Mouse (Mus musculus) MEL (cell line): Measurements from ENCODE around the gene Rbfox3. TPM values are rescaled to one million over a fixed set of nuclear protein-coding genes. Genes with fewer than 3 reads are reported as not detected.

Source experiments
- DNase-seq: peaks from one replicate; pipeline ENCODE4 v3.0.0; 2011; ENCODE audit warnings: low read depth, low spot score
- H3K27ac ChIP-seq: 2 replicates; pipeline ENCODE4 v1.5.1; 2012; ENCODE audit warnings: low read depth, mild to moderate bottlenecking, control low read depth, low read length, moderate library complexity; ENCODE audit not compliant: control insufficient read depth
- H3K27me3 ChIP-seq, 2 experiments: fragments of 150-350 bp in 1 of 2; sonication (generic) in 1 of 2; 2 replicates each; pipeline ENCODE4 v1.6.1; 2012; ENCODE audit warnings: low read length in 2 of 2, mild to moderate bottlenecking in 2 of 2, improper control_type of control experiment in 1 of 2, moderate library complexity in 1 of 2; ENCODE audit not compliant: insufficient read depth in 2 of 2, control insufficient read depth in 1 of 2
- H3K36me3 ChIP-seq, 2 experiments: 2 replicates each; pipeline ENCODE4 v1.6.1; 2012 to 2014; ENCODE audit warnings: low read length in 2 of 2, improper control_type of control experiment in 1 of 2, inconsistent platforms in 1 of 2, mild to moderate bottlenecking in 1 of 2; ENCODE audit not compliant: insufficient read depth in 2 of 2, control insufficient read depth in 1 of 2
- H3K4me1 ChIP-seq, 2 experiments: fragments of 150-350 bp in 1 of 2; sonication (generic) in 1 of 2; 2 replicates each; pipeline ENCODE4 v1.6.1; 2012; ENCODE audit warnings: low read length in 2 of 2, improper control_type of control experiment in 1 of 2, mild to moderate bottlenecking in 1 of 2; ENCODE audit not compliant: insufficient read depth in 2 of 2, control insufficient read depth in 1 of 2
- H3K4me3 ChIP-seq, 2 experiments: fragments of 150-350 bp in 1 of 2; sonication (generic) in 1 of 2; 2 replicates each; pipeline ENCODE4 v1.5.1; 2012; ENCODE audit warnings: low read depth in 2 of 2, low read length in 2 of 2, mild to moderate bottlenecking in 2 of 2, moderate library complexity in 2 of 2, control low read depth in 1 of 2, improper control_type of control experiment in 1 of 2; ENCODE audit not compliant: control insufficient read depth in 1 of 2, insufficient read depth in 1 of 2
- H3K79me2 ChIP-seq: 2 replicates; pipeline ENCODE4 v1.6.1; 2012; ENCODE audit warnings: mild to moderate bottlenecking, low read length, moderate library complexity; ENCODE audit not compliant: control insufficient read depth, poor library complexity, insufficient read depth
- H3K9ac ChIP-seq: 2 replicates; pipeline ENCODE4 v1.6.1; 2012; ENCODE audit warnings: low read depth, mild to moderate bottlenecking, control low read depth, low read length, moderate library complexity; ENCODE audit not compliant: control insufficient read depth, poor library complexity, severe bottlenecking
- H3K9me3 ChIP-seq: fragments of 150-350 bp; sonication (generic); replicated peaks from 2 replicates; pipeline ENCODE4 v1.6.1; 2012; ENCODE audit warnings: mild to moderate bottlenecking, low read length, improper control_type of control experiment, moderate library complexity; ENCODE audit not compliant: insufficient read depth
- BHLHE40 ChIP-seq: IDR thresholded peaks from 2 replicates; pipeline ENCODE4 v1.6.1; 2012; ENCODE audit warnings: low read depth, mild to moderate bottlenecking, inconsistent platforms, low read length, improper control_type of control experiment, borderline replicate concordance
- CHD1 ChIP-seq: IDR thresholded peaks from 2 replicates; pipeline ENCODE4 v1.6.1; 2012; ENCODE audit warnings: low read depth, mild to moderate bottlenecking, inconsistent platforms, low read length, improper control_type of control experiment
- CTCF ChIP-seq, 3 experiments: IDR thresholded peaks in 2 of 3; conservative IDR thresholded peaks in 1 of 3; 2 replicates each; pipeline ENCODE4 v1.5.1; 2011 to 2012; ENCODE audit warnings: low read length in 3 of 3, low read depth in 2 of 3, mild to moderate bottlenecking in 2 of 3, improper control_type of control experiment in 1 of 3, inconsistent platforms in 1 of 3, mixed read lengths in 1 of 3, moderate library complexity in 1 of 3; ENCODE audit not compliant: control insufficient read depth in 1 of 3, insufficient read depth in 1 of 3, poor library complexity in 1 of 3, severe bottlenecking in 1 of 3
- E2F4 ChIP-seq: IDR thresholded peaks from 2 replicates; pipeline ENCODE4 v1.6.1; 2011; ENCODE audit warnings: low read depth, low read length, improper control_type of control experiment, borderline replicate concordance
- ETS1 ChIP-seq: IDR thresholded peaks from 2 replicates; pipeline ENCODE4 v1.6.1; 2012; ENCODE audit warnings: low read depth, mild to moderate bottlenecking, inconsistent platforms, low read length, improper control_type of control experiment, moderate library complexity
- GABPA ChIP-seq: IDR thresholded peaks from 2 replicates; pipeline ENCODE4 v1.6.1; 2012; ENCODE audit warnings: low read depth, mild to moderate bottlenecking, inconsistent platforms, low read length, improper control_type of control experiment, moderate library complexity
- GATA1 ChIP-seq: IDR thresholded peaks from 2 replicates; pipeline ENCODE4 v1.6.1; 2011; ENCODE audit warnings: low read depth, low read length, improper control_type of control experiment
- JUND ChIP-seq: IDR thresholded peaks from 2 replicates; pipeline ENCODE4 v1.6.1; 2011; ENCODE audit warnings: low read depth, mild to moderate bottlenecking, improper control_type of control experiment, low read length
- KAT2A ChIP-seq: conservative IDR thresholded peaks from 2 replicates; pipeline ENCODE4 v1.6.1; 2012; ENCODE audit warnings: low read depth, low read length, improper control_type of control experiment, inconsistent platforms
- MAX ChIP-seq: IDR thresholded peaks from 2 replicates; pipeline ENCODE4 v1.6.1; 2011; ENCODE audit warnings: low read length, improper control_type of control experiment
- MAZ ChIP-seq: IDR thresholded peaks from 2 replicates; pipeline ENCODE4 v1.6.1; 2012; ENCODE audit warnings: low read depth, mild to moderate bottlenecking, inconsistent platforms, low read length, improper control_type of control experiment
- MXI1 ChIP-seq: IDR thresholded peaks from 2 replicates; pipeline ENCODE4 v1.6.1; 2011; ENCODE audit warnings: mild to moderate bottlenecking, low read depth, low read length, improper control_type of control experiment
- MYB ChIP-seq: IDR thresholded peaks from 2 replicates; pipeline ENCODE4 v1.6.1; 2011; ENCODE audit warnings: mild to moderate bottlenecking, low read depth, low read length, improper control_type of control experiment
- MYC ChIP-seq: IDR thresholded peaks from 2 replicates; pipeline ENCODE4 v1.6.1; 2011; ENCODE audit warnings: low read depth, mild to moderate bottlenecking, low read length, improper control_type of control experiment, moderate library complexity
- NRF1 ChIP-seq: IDR thresholded peaks from 2 replicates; pipeline ENCODE4 v1.6.1; 2014; ENCODE audit warnings: low read depth, mild to moderate bottlenecking, inconsistent platforms, low read length, improper control_type of control experiment, moderate library complexity; ENCODE audit not compliant: poor library complexity, insufficient read depth, severe bottlenecking
- POLR2A ChIP-seq, 2 experiments: IDR thresholded peaks; 2 replicates each; pipeline ENCODE4 v1.6.1; 2011 to 2012; ENCODE audit warnings: low read length in 2 of 2, mild to moderate bottlenecking in 2 of 2, control low read depth in 1 of 2, improper control_type of control experiment in 1 of 2, low read depth in 1 of 2, moderate library complexity in 1 of 2; ENCODE audit not compliant: control insufficient read depth in 1 of 2, insufficient read depth in 1 of 2, poor library complexity in 1 of 2
- POLR2AphosphoS2 ChIP-seq: IDR thresholded peaks from 2 replicates; pipeline ENCODE4 v1.6.1; 2011; ENCODE audit warnings: low read length, improper control_type of control experiment
- POLR2AphosphoS5 ChIP-seq: IDR thresholded peaks from 2 replicates; pipeline ENCODE4 v1.6.1; 2012; ENCODE audit warnings: low read depth, borderline replicate concordance, mild to moderate bottlenecking, inconsistent platforms, low read length, moderate library complexity, mixed read lengths
- RAD21 ChIP-seq: IDR thresholded peaks from 2 replicates; pipeline ENCODE4 v1.6.1; 2011; ENCODE audit warnings: mild to moderate bottlenecking, low read depth, low read length, improper control_type of control experiment
- SMC3 ChIP-seq: IDR thresholded peaks from 2 replicates; pipeline ENCODE4 v1.6.1; 2011; ENCODE audit warnings: low read depth, low read length, improper control_type of control experiment
- TBP ChIP-seq: IDR thresholded peaks from 2 replicates; pipeline ENCODE4 v1.8.0; 2011; ENCODE audit warnings: low read depth, low read length, improper control_type of control experiment
- TCF12 ChIP-seq: IDR thresholded peaks from 2 replicates; pipeline ENCODE4 v1.6.1; 2014; ENCODE audit warnings: low read depth, mild to moderate bottlenecking, inconsistent platforms, low read length, improper control_type of control experiment, moderate library complexity
- USF1 ChIP-seq: IDR thresholded peaks from 2 replicates; pipeline ENCODE4 v1.6.1; 2014; ENCODE audit warnings: low read depth, mild to moderate bottlenecking, inconsistent platforms, low read length, improper control_type of control experiment, moderate library complexity
- ZMIZ1 ChIP-seq: IDR thresholded peaks from 2 replicates; pipeline ENCODE4 v1.6.1; 2012; ENCODE audit warnings: low read depth, mild to moderate bottlenecking, inconsistent platforms, low read length, improper control_type of control experiment, moderate library complexity
- ZNF384 ChIP-seq: IDR thresholded peaks from 2 replicates; pipeline ENCODE4 v1.6.1; 2012; ENCODE audit warnings: low read depth, mild to moderate bottlenecking, inconsistent platforms, low read length, improper control_type of control experiment
- polyA plus RNA-seq, 2 experiments: library from polyadenylated mRNA; stranded (reverse) in 1 of 2; unstranded in 1 of 2; fragments of >175 nt in 1 of 2; fragments of >200 nt in 1 of 2; gene quantifications; 2 replicates each; pipeline versions ENCODE4 v1.2.1 to v1.2.4; 2012; ENCODE audit warnings: low replicate concordance in 2 of 2, low read depth in 1 of 2; ENCODE audit not compliant: insufficient read length in 2 of 2, insufficient read depth in 1 of 2, missing spikeins in 1 of 2
- total RNA-seq: library from RNA; depleted of rRNA; stranded (reverse); fragments of 300-350 nt; gene quantifications from 2 replicates; pipeline ENCODE4 v1.2.3, GENCODE M21; 2012

Gene Rbfox3
- total and polyA plus RNA-seq, 3 experiments = not detected

- no peaks in the 10 kb centered on the region for H3K27me3 ChIP-seq
- no peak overlapping the region for H3K9ac ChIP-seq
- no peak for DNase-seq
- no peaks in the 10 kb centered on the region for H3K36me3 ChIP-seq
- H3K27ac ChIP-seq = no peak overlapping the region
- H3K4me3 ChIP-seq = no peak overlapping the region
- no peaks in the 10 kb centered on the region; the same call in 1 of the 2 replicates for H3K9me3 ChIP-seq
- TF ChIP-seq MXI1 = no peak
- no peak for TF ChIP-seq MYC
- TF ChIP-seq KAT2A = no peak
- no peak for TF ChIP-seq E2F4
- no peak for TF ChIP-seq TBP
- TF ChIP-seq ETS1 = no peak
- no peak for TF ChIP-seq JUND
- TF ChIP-seq CHD1 = no peak
- TF ChIP-seq MAX = no peak
- no peak for TF ChIP-seq POLR2AphosphoS2
- TF ChIP-seq RAD21 = no peak
- no peak for TF ChIP-seq ZNF384
- TF ChIP-seq BHLHE40 = no peak
- no peak for TF ChIP-seq SMC3
- no peak for TF ChIP-seq POLR2AphosphoS5
- TF ChIP-seq MAZ = no peak
- TF ChIP-seq CTCF (IDR thresholded peaks at IDR 0.05 in 2 of 3, conservative IDR thresholded peaks at IDR 0.05 in 1 of 3; ENCODE audit: control insufficient read depth in 1 of 3, insufficient read depth in 1 of 3, low read depth in 2 of 3, low read length in 3 of 3, poor library complexity in 1 of 3, severe bottlenecking in 1 of 3) = no peak
- no peaks in the 10 kb centered on the region for H3K79me2 ChIP-seq
- H3K4me1 ChIP-seq = no peaks in the 10 kb centered on the region
Measured at GRCm38 (mm10) chr11:118878605-118879245, 32.7 kb downstream of the Rbfox3 start.

DNA sequence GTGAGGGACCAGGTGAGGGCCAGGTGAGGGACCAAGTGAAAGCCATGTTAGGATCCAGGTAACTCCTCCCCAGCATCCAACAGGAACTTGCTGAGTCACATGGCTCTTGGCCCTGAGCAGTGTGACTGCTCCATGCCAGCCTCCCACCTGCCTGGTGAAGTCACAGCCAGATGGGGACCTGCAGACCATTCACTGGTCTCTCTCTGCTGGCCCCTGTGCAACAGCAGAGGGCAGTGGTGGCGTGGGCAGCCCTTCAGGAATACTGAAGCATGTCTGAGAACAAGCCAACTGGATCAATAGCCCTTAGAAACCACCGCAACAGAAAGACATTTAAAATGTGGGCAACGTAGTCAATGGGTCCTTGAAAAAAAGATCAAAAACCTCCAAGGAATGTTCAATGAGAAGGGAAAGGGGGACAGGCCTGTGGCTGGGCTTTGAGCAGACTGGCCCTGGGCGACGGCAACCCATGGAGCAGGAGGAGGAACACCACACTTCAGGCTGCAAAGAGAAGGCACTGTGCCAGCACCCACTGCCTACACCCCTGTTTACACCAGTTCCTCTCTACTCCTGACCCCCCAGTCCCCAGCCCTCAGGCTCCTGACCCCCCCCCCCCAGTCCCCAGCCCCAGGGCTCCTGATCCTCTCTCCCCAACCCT lies 36.0 kb downstream of the Rbfox3 start:
- Histone ChIP-seq H3K4me3 (no peak overlapping the region), H3K4me1 (no peaks in the 10 kb centered on the region), H3K9ac (no peak overlapping the region), H3K36me3 (no peaks in the 10 kb centered on the region), H3K9me3 (no peaks in the 10 kb centered on the region; the same call in 1 of the 2 replicates), H3K79me2 (no peaks in the 10 kb centered on the region), H3K27ac (no peak overlapping the region), H3K27me3 (no peaks in the 10 kb centered on the region)
- TF ChIP-seq POLR2A (IDR thresholded peaks at IDR 0.05; ENCODE audit: control insufficient read depth in 1 of 2, insufficient read depth in 1 of 2, low read depth in 1 of 2, low read length in 2 of 2, poor library complexity in 1 of 2) (no peak), E2F4 (no peak), ZMIZ1 (no peak), USF1 (no peak), NRF1 (no peak), BHLHE40 (no peak), GATA1 (no peak), TBP (no peak), ZNF384 (no peak), JUND (no peak), TCF12 (no peak), GABPA (no peak), MYB (no peak)
- DNase-seq = no peak
